Mouse (Mus musculus): ENCODE results near the gene Atp6v1g2. TPM values are rescaled to one million over a fixed set of nuclear protein-coding genes. Genes with fewer than 3 reads are reported as not detected.
A peak's percentile ranks its signal among the peaks of the same experiment; 100 is the strongest.

Atp6v1g2 gene
- polyA plus RNA-seq, 1 experiment from 2014 or later: 10.6 TPM

DNA sequence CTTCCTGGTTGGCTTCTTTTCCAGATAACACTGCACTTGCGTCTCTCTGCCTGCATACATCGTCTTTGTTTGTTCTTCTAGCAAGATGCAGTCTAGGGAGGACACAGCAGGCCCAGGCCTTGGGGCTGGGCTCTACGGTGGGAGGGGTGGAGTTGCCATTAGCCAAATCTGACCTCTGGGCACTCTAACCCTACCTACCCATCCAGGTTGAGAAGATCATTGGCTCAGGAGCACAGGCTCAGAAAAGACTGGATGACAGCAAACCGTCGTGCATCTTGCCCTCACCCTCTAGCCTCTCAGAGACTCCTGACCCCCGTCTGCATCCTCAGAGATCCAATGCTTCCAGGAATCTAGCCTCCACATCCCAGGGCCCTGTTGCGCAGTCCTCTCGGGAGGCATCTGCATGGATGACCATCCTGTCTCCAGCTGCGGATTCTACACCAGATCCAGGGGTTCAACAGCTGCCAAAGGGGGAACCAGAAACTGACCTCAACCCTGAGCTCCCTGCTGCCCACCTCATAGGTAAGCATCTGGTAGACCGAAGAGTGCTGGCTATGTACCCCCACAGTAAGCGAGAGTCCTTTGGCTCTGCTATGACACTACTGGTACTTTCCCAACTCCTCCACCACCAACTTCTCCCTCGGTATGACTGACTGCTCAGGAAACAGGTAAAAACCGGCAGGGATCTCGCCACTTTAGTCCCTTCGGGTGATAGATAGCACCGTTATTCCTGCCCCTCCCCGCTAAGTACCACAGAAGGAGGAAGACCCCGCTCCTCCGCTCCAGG lies 38.4 kb upstream of the Atp6v1g2 start:
- H3K4me3 ChIP-seq: peak overlapping the region; percentile 52
- ATAC-seq (ENCODE audit: extremely low read depth, insufficient number of reproducible peaks, low FRiP score, low TSS enrichment): no peak
- WGBS: 32% methylated on average over 19 of the region's 19 CpGs
- H3K36me3 ChIP-seq: no peaks in the 10 kb centered on the region
- H3K9ac ChIP-seq: peak overlapping the region; percentile 78
- H3K4me1 ChIP-seq: peaks cover 24% of the 10 kb centered on the region
- peak overlapping the region; percentile 81 for H3K4me2 ChIP-seq
- peaks cover 70% of the 10 kb centered on the region for H3K27me3 ChIP-seq (replicated peaks)
- no peak overlapping the region for H3K27ac ChIP-seq (replicated peaks)
- no peaks in the 10 kb centered on the region for H3K9me3 ChIP-seq

DNA sequence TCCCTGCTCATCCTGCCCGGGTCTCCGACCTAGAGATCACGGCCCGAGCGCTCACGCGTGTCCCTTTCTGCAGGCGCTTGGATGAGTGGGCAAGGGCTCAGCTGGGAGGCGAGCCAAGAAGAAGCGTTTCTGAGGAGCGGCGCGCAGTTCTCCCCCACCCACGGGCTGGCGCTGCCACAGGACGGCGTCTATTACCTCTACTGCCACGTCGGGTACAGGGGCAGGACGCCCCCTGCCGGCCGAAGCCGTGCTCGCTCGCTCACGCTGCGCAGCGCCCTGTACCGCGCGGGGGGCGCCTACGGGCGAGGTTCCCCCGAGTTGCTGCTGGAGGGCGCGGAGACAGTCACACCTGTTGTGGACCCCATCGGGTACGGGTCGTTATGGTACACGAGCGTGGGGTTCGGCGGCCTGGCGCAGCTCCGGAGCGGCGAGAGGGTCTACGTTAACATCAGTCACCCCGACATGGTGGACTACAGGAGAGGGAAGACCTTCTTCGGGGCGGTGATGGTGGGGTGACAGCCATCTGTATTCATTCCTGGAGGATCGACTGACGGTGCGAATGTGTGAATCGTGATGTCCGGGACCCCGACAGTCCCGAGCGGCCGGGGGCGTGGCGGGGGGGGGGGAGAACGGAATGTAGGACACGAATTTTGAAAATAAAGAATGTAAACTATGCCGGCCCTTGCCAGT lies 37.7 kb upstream of the Atp6v1g2 start:
- H3K9ac ChIP-seq: peak overlapping the region; percentile 78
- H3K4me3 ChIP-seq: peak overlapping the region; percentile 52
- peak overlapping the region; percentile 81 for H3K4me2 ChIP-seq
- peak; percentile 72 for ATAC-seq (ENCODE audit: extremely low read depth, insufficient number of reproducible peaks, low FRiP score, low TSS enrichment)
- peaks cover 77% of the 10 kb centered on the region for H3K27me3 ChIP-seq (replicated peaks)
- H3K36me3 ChIP-seq: no peaks in the 10 kb centered on the region
- no peaks in the 10 kb centered on the region for H3K9me3 ChIP-seq
- no peak overlapping the region for H3K27ac ChIP-seq (replicated peaks)
- WGBS: 1% methylated on average over 66 of the region's 66 CpGs
- H3K4me1 ChIP-seq: peaks cover 24% of the 10 kb centered on the region

DNA sequence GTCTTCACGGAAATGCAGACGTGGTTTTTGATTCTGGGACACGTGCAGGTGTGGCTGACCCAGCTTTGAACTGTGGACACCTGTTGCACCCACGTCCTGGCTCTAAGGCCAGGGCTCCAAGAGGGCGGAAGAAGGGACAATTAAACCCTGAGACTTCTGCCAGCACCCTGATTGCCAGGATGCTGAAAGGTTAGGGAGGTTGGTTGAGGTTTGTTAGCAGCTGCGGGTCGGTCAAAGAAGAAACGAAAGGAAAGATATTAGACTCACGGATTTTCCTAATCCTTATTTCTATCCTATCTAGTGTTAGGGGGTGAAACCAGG lies 37.2 kb upstream of the Atp6v1g2 start:
- 33% methylated on average over 9 of the region's 9 CpGs for whole genome bisulfite sequencing
- no peaks in the 10 kb centered on the region for H3K9me3 ChIP-seq
- H3K36me3 ChIP-seq: no peaks in the 10 kb centered on the region
- ATAC-seq (ENCODE audit: extremely low read depth, insufficient number of reproducible peaks, low FRiP score, low TSS enrichment): no peak
- peak overlapping the region; percentile 81 for H3K4me2 ChIP-seq
- H3K27me3 ChIP-seq (replicated peaks): peaks cover 82% of the 10 kb centered on the region
- peak overlapping the region; percentile 78 for H3K9ac ChIP-seq
- H3K4me1 ChIP-seq: peaks cover 24% of the 10 kb centered on the region
- no peak overlapping the region for H3K27ac ChIP-seq (replicated peaks)
- H3K4me3 ChIP-seq: peak overlapping the region; percentile 52

DNA sequence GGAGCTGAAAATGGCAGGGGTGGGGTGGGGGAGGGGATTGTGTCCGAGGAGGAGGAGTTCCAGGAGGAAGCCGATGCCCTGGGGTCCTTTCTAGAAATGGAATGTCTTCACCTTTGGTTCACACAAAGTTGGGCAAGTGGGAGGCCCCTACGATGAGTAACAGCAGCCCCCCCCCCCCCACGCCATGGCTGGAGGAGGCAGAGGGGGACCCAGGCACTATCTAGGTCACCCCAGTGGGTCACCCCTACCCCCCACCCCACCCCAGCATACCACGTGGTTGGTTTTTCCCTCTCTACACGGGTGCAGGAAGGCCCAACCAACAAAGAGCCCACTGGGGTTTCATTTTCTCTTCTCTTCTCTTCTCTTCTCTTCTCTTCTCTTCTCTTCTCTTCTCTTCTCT lies 36.3 kb upstream of the Atp6v1g2 start:
- Histone ChIP-seq H3K4me2 (no peak overlapping the region), H3K4me3 (no peak overlapping the region), H3K9me3 (no peaks in the 10 kb centered on the region), H3K27ac (replicated peaks) (no peak overlapping the region), H3K4me1 (peaks cover 24% of the 10 kb centered on the region), H3K27me3 (replicated peaks) (peaks cover 91% of the 10 kb centered on the region), H3K9ac (no peak overlapping the region), H3K36me3 (no peaks in the 10 kb centered on the region)
- no peak for ATAC-seq (ENCODE audit: extremely low read depth, insufficient number of reproducible peaks, low FRiP score, low TSS enrichment)
- 47% methylated on average over 6 of the region's 6 CpGs for WGBS

DNA sequence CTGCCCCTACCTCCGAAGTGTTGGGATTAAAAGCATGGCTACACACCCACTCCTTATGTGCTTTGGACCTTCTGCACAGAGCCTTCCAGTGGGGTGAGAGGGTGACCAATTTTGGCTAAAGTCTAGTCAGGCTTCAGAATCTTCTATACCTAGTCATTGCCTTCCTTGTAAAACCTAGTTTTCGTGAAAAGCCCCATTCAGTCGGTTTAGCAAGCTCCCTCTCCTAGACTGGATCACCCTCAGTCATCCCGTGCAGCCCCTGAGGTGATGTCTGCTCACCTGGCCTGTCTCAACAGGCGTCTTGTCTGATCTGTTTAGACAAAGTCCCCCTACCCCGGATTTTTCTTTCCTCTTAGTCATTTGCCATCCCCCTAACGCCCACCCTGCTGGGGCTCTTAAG lies 35.4 kb upstream of the Atp6v1g2 start:
- Histone ChIP-seq H3K4me3 (no peak overlapping the region), H3K27me3 (replicated peaks) (peaks cover 100% of the 10 kb centered on the region), H3K4me2 (no peak overlapping the region), H3K4me1 (peaks cover 24% of the 10 kb centered on the region), H3K36me3 (no peaks in the 10 kb centered on the region), H3K9me3 (no peaks in the 10 kb centered on the region), H3K9ac (no peak overlapping the region), H3K27ac (replicated peaks) (no peak overlapping the region)
- WGBS: 62% methylated on average over 7 of the region's 7 CpGs
- no peak for ATAC-seq (ENCODE audit: extremely low read depth, insufficient number of reproducible peaks, low FRiP score, low TSS enrichment)

DNA sequence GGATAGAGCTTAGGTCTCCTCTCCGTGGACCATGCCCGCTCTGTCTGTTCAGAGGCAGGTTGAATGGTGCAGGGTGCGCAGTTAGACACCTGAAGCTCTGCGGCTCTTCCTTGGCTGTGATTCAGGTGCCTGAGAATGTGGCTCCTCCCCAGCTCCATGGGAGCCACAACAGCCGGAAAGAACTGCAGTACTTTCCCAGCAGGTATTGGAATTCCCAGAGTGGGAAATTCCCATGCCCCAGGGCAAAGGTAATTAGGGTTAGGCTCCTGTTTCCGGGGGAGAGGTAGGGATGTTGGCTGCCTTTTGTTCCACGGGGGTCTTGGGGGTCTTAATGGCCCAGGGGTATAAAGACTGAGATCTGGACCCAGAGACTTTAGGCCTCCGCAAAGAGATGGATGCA lies 34.5 kb upstream of the Atp6v1g2 start:
- Histone ChIP-seq H3K9ac (no peak overlapping the region), H3K9me3 (no peaks in the 10 kb centered on the region), H3K36me3 (no peaks in the 10 kb centered on the region), H3K4me1 (peaks cover 23% of the 10 kb centered on the region), H3K27ac (replicated peaks) (no peak overlapping the region), H3K27me3 (replicated peaks) (peaks cover 100% of the 10 kb centered on the region), H3K4me3 (no peak overlapping the region), H3K4me2 (no peak overlapping the region)
- WGBS: 35% methylated on average over 8 of the region's 8 CpGs
- ATAC-seq (ENCODE audit: extremely low read depth, insufficient number of reproducible peaks, low FRiP score, low TSS enrichment): no peak

DNA sequence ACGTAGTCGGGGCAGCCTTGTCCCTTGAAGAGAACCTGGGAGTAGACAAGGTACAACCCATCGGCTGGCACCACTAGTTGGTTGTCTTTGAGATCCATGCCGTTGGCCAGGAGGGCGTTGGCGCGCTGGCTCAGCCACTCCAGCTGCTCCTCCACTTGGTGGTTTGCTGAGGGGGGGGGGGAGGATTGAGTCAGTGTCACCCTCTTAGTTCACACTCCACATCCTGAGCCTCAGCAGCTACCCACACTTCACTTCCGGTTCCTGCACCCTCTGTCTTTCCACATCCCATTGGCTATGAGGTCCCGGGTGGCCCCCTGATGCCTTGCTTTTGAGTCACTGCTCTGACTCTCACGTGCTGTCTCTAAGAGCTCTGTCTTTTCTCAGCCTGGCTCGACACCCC lies 33.1 kb upstream of the Atp6v1g2 start:
- no peak overlapping the region for H3K9ac ChIP-seq
- H3K4me1 ChIP-seq: peaks cover 19% of the 10 kb centered on the region
- no peaks in the 10 kb centered on the region for H3K36me3 ChIP-seq
- H3K27me3 ChIP-seq (replicated peaks): peaks cover 99% of the 10 kb centered on the region
- H3K4me2 ChIP-seq: peak overlapping the region; percentile 22; the same call in 1 of the 2 replicates
- no peaks in the 10 kb centered on the region for H3K9me3 ChIP-seq
- H3K27ac ChIP-seq (replicated peaks): no peak overlapping the region
- no peak overlapping the region for H3K4me3 ChIP-seq
- no peak for ATAC-seq (ENCODE audit: extremely low read depth, insufficient number of reproducible peaks, low FRiP score, low TSS enrichment)
- 72% methylated on average over 11 of the region's 11 CpGs for WGBS

DNA sequence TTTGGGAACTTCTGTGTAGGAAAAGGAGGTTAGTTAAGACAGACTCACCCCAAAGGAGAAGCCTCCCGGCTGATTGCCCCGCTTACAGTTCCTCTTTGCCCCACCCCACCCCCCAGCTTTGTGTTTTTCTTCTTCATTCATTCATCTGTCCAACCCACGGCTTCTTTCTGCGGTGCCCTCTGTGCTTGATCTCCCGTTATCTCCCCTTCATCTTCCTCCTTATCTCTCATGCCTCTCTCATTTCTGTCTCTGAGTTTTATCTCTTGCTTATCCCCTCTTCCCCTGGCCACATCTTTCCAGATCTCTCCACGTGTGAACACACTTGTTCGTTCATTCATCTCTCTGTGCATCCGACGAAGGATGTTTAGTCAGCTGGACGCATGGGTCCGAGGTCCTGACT lies 32.3 kb upstream of the Atp6v1g2 start:
- Histone ChIP-seq H3K4me3 (peak overlapping the region; percentile 21; the same call in 1 of the 2 replicates), H3K4me1 (peaks cover 12% of the 10 kb centered on the region), H3K27me3 (replicated peaks) (peaks cover 97% of the 10 kb centered on the region), H3K4me2 (0 out of 2 replicates have a peak overlapping the region, but pooled peaks have one; percentile 22), H3K27ac (replicated peaks) (no peak overlapping the region), H3K9ac (no peak overlapping the region), H3K9me3 (no peaks in the 10 kb centered on the region), H3K36me3 (no peaks in the 10 kb centered on the region)
- no peak for ATAC-seq (ENCODE audit: extremely low read depth, insufficient number of reproducible peaks, low FRiP score, low TSS enrichment)
- WGBS: 45% methylated on average over 11 of the region's 11 CpGs

DNA sequence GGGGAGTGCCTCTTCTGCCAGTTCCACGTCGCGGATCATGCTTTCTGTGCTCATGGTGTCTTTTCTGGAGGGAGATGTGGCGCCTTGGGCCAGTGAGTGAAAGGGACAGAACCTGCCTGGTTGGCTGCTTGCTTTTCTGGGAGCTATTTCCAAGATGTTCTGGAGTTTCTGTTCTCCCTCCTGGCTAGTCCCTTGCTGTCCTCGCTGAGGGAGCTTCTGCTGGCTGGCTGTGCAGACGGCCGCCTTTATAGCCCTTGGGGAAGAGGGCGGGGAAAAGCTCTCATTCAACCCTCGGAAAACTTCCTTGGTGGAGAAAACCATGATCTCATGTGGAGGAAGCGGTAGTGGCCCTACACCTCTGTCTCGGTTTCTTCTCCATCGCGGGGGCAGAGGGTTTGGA lies 31.7 kb upstream of the Atp6v1g2 start, which contains the start of gene Tnf:
Tnf (minus strand) TSS at position 221 of the 400 bp plus-strand sequence.
- Histone ChIP-seq H3K4me2 (peak within 1 kb of the TSS; percentile 22; the same call in 1 of the 2 replicates), H3K27ac (replicated peaks) (no peak within 1 kb of the TSS), H3K27me3 (replicated peaks) (peaks cover 91% of the 10 kb centered on the region), H3K36me3 (no peaks in the 10 kb centered on the region), H3K9ac (peak within 1 kb of the TSS; percentile 37; the same call in 1 of the 2 replicates), H3K9me3 (no peaks in the 10 kb centered on the region), H3K4me3 (peak within 1 kb of the TSS; percentile 21), H3K4me1 (peaks cover 6% of the 10 kb centered on the region)
- 30% methylated on average over 13 of the region's 13 CpGs for WGBS
- ATAC-seq (ENCODE audit: extremely low read depth, insufficient number of reproducible peaks, low FRiP score, low TSS enrichment): no peak

DNA sequence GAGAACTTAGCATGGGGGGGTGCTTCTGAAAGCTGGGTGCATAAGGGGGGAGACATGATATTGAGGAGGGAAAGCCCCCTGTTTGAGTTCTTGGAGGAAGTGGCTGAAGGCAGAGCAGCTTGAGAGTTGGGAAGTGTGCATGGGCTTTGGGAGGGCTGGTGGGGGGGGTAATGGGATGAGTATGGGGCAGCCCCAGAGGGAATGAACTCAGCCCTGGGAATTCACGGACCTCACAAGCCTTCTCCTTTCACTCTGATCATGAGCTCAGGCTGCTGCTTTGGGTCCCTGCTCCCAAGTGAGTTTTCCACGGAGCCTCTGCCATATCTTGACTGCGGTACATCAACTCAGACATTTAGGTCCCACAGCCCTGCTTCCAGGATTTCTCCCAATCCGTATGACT lies 31.0 kb upstream of the Atp6v1g2 start:
- H3K27me3 ChIP-seq (replicated peaks): peaks cover 85% of the 10 kb centered on the region
- no peaks in the 10 kb centered on the region for H3K36me3 ChIP-seq
- ATAC-seq (ENCODE audit: extremely low read depth, insufficient number of reproducible peaks, low FRiP score, low TSS enrichment): no peak
- 69% methylated on average over 4 of the region's 4 CpGs for WGBS
- peaks cover 6% of the 10 kb centered on the region for H3K4me1 ChIP-seq
- H3K9me3 ChIP-seq: no peaks in the 10 kb centered on the region
- H3K4me2 ChIP-seq: no peak overlapping the region
- H3K27ac ChIP-seq (replicated peaks): no peak overlapping the region
- H3K4me3 ChIP-seq: no peak overlapping the region
- H3K9ac ChIP-seq: no peak overlapping the region

DNA sequence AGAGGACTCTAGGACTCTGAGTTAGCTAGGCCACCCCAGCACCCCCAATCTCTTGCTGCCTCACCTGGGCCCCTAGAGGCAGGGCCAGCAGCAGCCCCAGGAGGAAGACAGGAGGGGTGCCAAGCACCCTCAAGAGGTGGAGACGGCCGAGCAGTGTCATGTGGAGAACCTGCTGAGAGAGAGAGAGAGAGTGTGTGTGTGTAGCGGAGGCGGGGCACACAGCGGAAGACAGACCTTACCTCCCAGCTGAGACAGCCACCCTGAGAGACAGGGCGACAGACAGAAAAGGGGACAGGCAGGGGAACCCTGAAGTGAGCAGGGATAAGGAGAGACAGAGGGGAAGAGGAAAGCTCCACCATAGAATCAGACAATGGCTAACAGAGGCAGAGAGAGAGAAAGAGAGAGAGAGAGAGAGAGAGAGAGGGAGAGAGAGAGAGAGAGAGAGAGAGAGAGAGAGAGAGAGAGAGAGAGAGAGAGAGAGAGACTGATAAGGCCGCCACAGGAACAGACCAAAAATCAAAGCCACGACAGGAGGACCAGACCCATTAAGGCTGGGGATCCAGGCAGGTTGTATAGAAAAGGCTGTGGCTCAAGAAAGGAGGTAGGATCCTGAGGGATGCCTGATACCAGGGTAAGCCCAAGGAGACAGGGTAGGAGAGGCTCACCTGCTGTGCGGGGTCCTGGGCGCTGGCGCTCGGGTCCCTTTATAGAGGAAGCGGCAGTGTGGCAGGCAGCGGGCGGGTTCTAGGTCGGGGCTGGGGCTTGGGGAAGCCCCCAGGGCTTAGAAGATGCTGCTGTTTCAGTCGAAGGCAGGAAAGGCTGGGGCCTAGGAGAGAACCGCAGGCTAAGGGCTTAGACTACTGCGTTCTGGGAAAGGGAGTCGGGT lies 28.7 kb upstream of the Atp6v1g2 start, which contains the start of gene Lta:
Lta (minus strand) TSS at position 858 of the 886 bp plus-strand sequence.
- ATAC-seq (ENCODE audit: extremely low read depth, insufficient number of reproducible peaks, low FRiP score, low TSS enrichment): no peak
- H3K36me3 ChIP-seq: no peaks in the 10 kb centered on the region
- H3K4me1 ChIP-seq: peaks cover 6% of the 10 kb centered on the region
- no peak within 1 kb of the TSS for H3K4me3 ChIP-seq
- peaks cover 66% of the 10 kb centered on the region for H3K27me3 ChIP-seq (replicated peaks)
- H3K9ac ChIP-seq: peak within 1 kb of the TSS; percentile 19; the same call in 1 of the 2 replicates
- no peaks in the 10 kb centered on the region for H3K9me3 ChIP-seq
- 26% methylated on average over 20 of the region's 20 CpGs for WGBS
- H3K4me2 ChIP-seq: peak within 1 kb of the TSS; percentile 3
- H3K27ac ChIP-seq (replicated peaks): no peak within 1 kb of the TSS
